Mouse (Mus musculus) intestine, postnatal 0 days (tissue): ENCODE data around the gene Mast4. TPM values are rescaled to one million over a fixed set of nuclear protein-coding genes. Genes with fewer than 3 reads are reported as not detected.

Experiments
- ATAC-seq: fragments of 200-750 bp; cut with Nextera tagmentation; 2 replicates; pipeline ENCODE4 v1.8.0; 2017; ENCODE audit warnings: mild to moderate bottlenecking, moderate TSS enrichment, moderate library complexity
- H3K27ac ChIP-seq: fragments of 300-500 bp; sonication (generic); 2 replicates; pipeline ENCODE4 v1.5.1; 2014; ENCODE audit warnings: mild to moderate bottlenecking, low read depth, low read length, moderate library complexity
- H3K27me3 ChIP-seq: fragments of 300-500 bp; sonication (generic); replicated peaks from 2 replicates; pipeline ENCODE4 v1.6.1; 2014; ENCODE audit warnings: low read length, mixed read lengths; ENCODE audit not compliant: control insufficient read depth, insufficient read depth
- H3K36me3 ChIP-seq: fragments of 300-500 bp; sonication (generic); 2 replicates; pipeline ENCODE4 v1.6.1; 2014; ENCODE audit warnings: mild to moderate bottlenecking, moderate library complexity; ENCODE audit not compliant: control insufficient read depth, insufficient read depth
- H3K4me1 ChIP-seq: fragments of 300-500 bp; sonication (generic); replicated peaks from 2 replicates; pipeline ENCODE4 v1.6.1; 2014; ENCODE audit warnings: antibody characterized with exemption, low read length, mixed read lengths; ENCODE audit not compliant: control insufficient read depth, insufficient read depth
- H3K4me2 ChIP-seq: fragments of 300-500 bp; sonication (generic); replicated peaks from 2 replicates; pipeline ENCODE4 v1.6.1; 2014; ENCODE audit warnings: low read depth, mild to moderate bottlenecking, moderate library complexity
- H3K4me3 ChIP-seq: fragments of 300-500 bp; sonication (generic); 2 replicates; pipeline ENCODE4 v1.5.1; 2014; ENCODE audit warnings: low read depth, low read length
- H3K9ac ChIP-seq: fragments of 300-500 bp; sonication (generic); 2 replicates; pipeline ENCODE4 v1.6.1; 2014; ENCODE audit warnings: mild to moderate bottlenecking, low read depth, low read length
- H3K9me3 ChIP-seq: fragments of 300-500 bp; sonication (generic); 2 replicates; pipeline ENCODE4 v1.6.1; 2016; ENCODE audit warnings: mixed run types; ENCODE audit not compliant: control insufficient read depth
- CTCF ChIP-seq: sonication (generic); IDR thresholded peaks from 2 replicates; pipeline ENCODE4 v1.5.1; 2016; ENCODE audit warnings: low read depth, mild to moderate bottlenecking, control low read depth, antibody characterized with exemption, moderate library complexity
- WGBS: fragments of 180-500 bp; shearing (Covaris S2); extraction: QIAGEN DNeasy Blood & Tissue Kit; methylation state at CpG from one replicate; pipeline ENCODE4 v1.1.7; 2014; 5-methylcytosine and 5-hydroxymethylcytosine counted together
- polyA plus RNA-seq: library from polyadenylated mRNA; unstranded; fragments of >200 nt; fragmentation: Nextera tagmentation; extraction: Ambion mirVana; gene quantifications from 2 replicates; pipeline ENCODE4 v1.2.1, GENCODE M21; 2015

Gene Mast4
- polyA plus RNA-seq, 1 experiment from 2014 or later, result 6.1 TPM

GRCm38 (mm10) chr13:103025461-103025860, 308.8 kb downstream of the Mast4 start:
- no peaks in the 10 kb centered on the region for H3K36me3 ChIP-seq
- no peak overlapping the region for H3K27ac ChIP-seq
- WGBS, result 85% methylated on average over 3 of the region's 3 CpGs
- TF ChIP-seq CTCF, result no peak
- no peaks in the 10 kb centered on the region for H3K4me1 ChIP-seq
- H3K27me3 ChIP-seq, result no peaks in the 10 kb centered on the region
- H3K4me3 ChIP-seq, result no peak overlapping the region
- no peak overlapping the region for H3K4me2 ChIP-seq
- H3K9ac ChIP-seq, result no peak overlapping the region
- ATAC-seq, result no peak
- H3K9me3 ChIP-seq, result no peaks in the 10 kb centered on the region

GRCm38 (mm10) chr13:103018481-103018880, 315.8 kb downstream of the Mast4 start:
- no peak overlapping the region for H3K9ac ChIP-seq
- H3K27me3 ChIP-seq, result no peaks in the 10 kb centered on the region
- no peak for TF ChIP-seq CTCF
- no peaks in the 10 kb centered on the region for H3K9me3 ChIP-seq
- H3K4me1 ChIP-seq, result no peaks in the 10 kb centered on the region
- no peak overlapping the region for H3K27ac ChIP-seq
- H3K36me3 ChIP-seq, result no peaks in the 10 kb centered on the region
- no peak overlapping the region for H3K4me3 ChIP-seq
- no peak for ATAC-seq
- 56% methylated on average over 6 of the region's 6 CpGs for WGBS
- no peak overlapping the region for H3K4me2 ChIP-seq

- ATAC-seq, result no peak
- Histone ChIP-seq H3K36me3 (no peaks in the 10 kb centered on the region), H3K27me3 (no peaks in the 10 kb centered on the region), H3K9ac (no peak overlapping the region), H3K4me1 (no peaks in the 10 kb centered on the region), H3K9me3 (no peaks in the 10 kb centered on the region), H3K27ac (no peak overlapping the region), H3K4me3 (no peak overlapping the region), H3K4me2 (no peak overlapping the region)
- TF ChIP-seq CTCF, result no peak
- 94% methylated on average over 3 of the region's 3 CpGs for WGBS
Measured at GRCm38 (mm10) chr13:103017661-103018060, 316.6 kb downstream of the Mast4 start.

GRCm38 (mm10) chr13:103015131-103015750, 319.1 kb downstream of the Mast4 start:
- WGBS, result 92% methylated on average over 3 of the region's 3 CpGs
- Histone ChIP-seq H3K36me3 (no peaks in the 10 kb centered on the region), H3K9ac (no peak overlapping the region), H3K27ac (no peak overlapping the region), H3K27me3 (no peaks in the 10 kb centered on the region), H3K4me3 (no peak overlapping the region), H3K4me2 (no peak overlapping the region), H3K9me3 (no peaks in the 10 kb centered on the region), H3K4me1 (no peaks in the 10 kb centered on the region)
- no peak for TF ChIP-seq CTCF
- no peak for ATAC-seq

- ATAC-seq, result no peak
- H3K4me3 ChIP-seq, result no peak overlapping the region
- WGBS, result 86% methylated on average over 6 of the region's 6 CpGs
Measured at GRCm38 (mm10) chr13:103014631-103015030, 319.7 kb downstream of the Mast4 start.

GRCm38 (mm10) chr13:103014222-103014621, 320.1 kb downstream of the Mast4 start:
- Histone ChIP-seq H3K4me1 (no peaks in the 10 kb centered on the region), H3K36me3 (no peaks in the 10 kb centered on the region), H3K4me2 (no peak overlapping the region), H3K4me3 (no peak overlapping the region), H3K9ac (no peak overlapping the region), H3K9me3 (no peaks in the 10 kb centered on the region), H3K27ac (no peak overlapping the region), H3K27me3 (no peaks in the 10 kb centered on the region)
- TF ChIP-seq CTCF, result no peak
- no peak for ATAC-seq
- 88% methylated on average over 1 of the region's 1 CpGs for WGBS

More at GRCm38 (mm10) chr13:103014631-103015030, 319.7 kb downstream of the Mast4 start:
- Histone ChIP-seq H3K9me3 (no peaks in the 10 kb centered on the region), H3K4me2 (no peak overlapping the region), H3K9ac (no peak overlapping the region), H3K27me3 (no peaks in the 10 kb centered on the region), H3K4me1 (no peaks in the 10 kb centered on the region), H3K27ac (no peak overlapping the region), H3K36me3 (no peaks in the 10 kb centered on the region)
- no peak for TF ChIP-seq CTCF
